ENCODE assay signal across 8 mouse cellular contexts in the genomic region with DNA sequence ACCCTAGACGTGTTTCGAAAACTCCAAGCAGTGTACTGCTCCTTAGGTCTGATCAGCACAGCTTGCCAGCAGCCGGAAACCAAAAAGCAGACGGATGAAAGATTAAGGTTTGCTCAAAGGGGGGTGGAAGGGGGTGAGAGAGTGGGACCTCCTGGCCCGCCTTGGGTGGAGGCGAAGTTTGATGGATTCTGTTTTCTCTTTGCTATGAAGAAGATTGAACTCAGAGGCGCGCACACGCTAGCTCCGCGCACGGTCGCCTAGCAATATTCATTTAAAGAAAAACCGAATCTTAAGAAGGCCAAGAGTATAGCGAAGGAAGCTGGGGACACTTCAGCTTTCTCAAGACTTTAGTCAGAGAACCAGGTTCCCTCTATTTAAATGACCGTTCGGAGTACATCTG. TPM values are rescaled to one million over a fixed set of nuclear protein-coding genes. Genes with fewer than 3 reads are reported as not detected.
DNase-seq lines count a peak whose midpoint lies in the region; ATAC-seq and TF ChIP-seq lines count a peak whose summit lies in the region.

TSS of gene Mrpl1 (plus strand) at position 35 of the 400 bp plus-strand sequence.

- peak within 1 kb of the TSS; percentile 78 for H3K27ac ChIP-seq in bone marrow macrophage, adult 2 months (ENCODE audit: insufficient read depth, low read depth, low read length)
- H3K27ac ChIP-seq in embryonic fibroblast, embryonic 13.5 days (ENCODE audit: insufficient read depth, low read length): peak within 1 kb of the TSS; percentile 65
- peak within 1 kb of the TSS; percentile 79 for H3K27ac ChIP-seq in heart, embryonic 11.5 days (ENCODE audit: low read depth, low read length)
- peak within 1 kb of the TSS; percentile 84 for H3K27ac ChIP-seq in liver, embryonic 12.5 days

- DNase-seq in ES-CJ7 (ENCODE audit: low read depth, low spot score): peak; percentile 30
- DNase-seq in kidney, postnatal 10 days: peak; percentile 48
- DNase-seq in thymus, postnatal 0 days (ENCODE audit: low spot score): peak; percentile 81

- H3K9me3 ChIP-seq in heart, embryonic 11.5 days (replicated peaks; ENCODE audit: control insufficient read depth, low read length): no peaks in the 10 kb centered on the region
- no peaks in the 10 kb centered on the region for H3K9me3 ChIP-seq in liver, embryonic 12.5 days (replicated peaks)

- H3K4me1 ChIP-seq in bone marrow macrophage, adult 2 months (ENCODE audit: control insufficient read depth, insufficient read depth, low read length): peaks cover 26% of the 10 kb centered on the region
- peaks cover 4% of the 10 kb centered on the region; the same call in 1 of the 2 replicates for H3K4me1 ChIP-seq in embryonic fibroblast, embryonic 13.5 days (ENCODE audit: control insufficient read depth, insufficient read depth, low read length)
- H3K4me1 ChIP-seq in heart, embryonic 11.5 days (ENCODE audit: control insufficient read depth, insufficient read depth, low read length): peaks cover 9% of the 10 kb centered on the region; the same call in 1 of the 2 replicates
- H3K4me1 ChIP-seq in liver, embryonic 12.5 days: peaks cover 23% of the 10 kb centered on the region

- peak; percentile 66 for ATAC-seq in heart, embryonic 11.5 days (replicated peaks; ENCODE audit: insufficient number of reproducible peaks, low FRiP score, low TSS enrichment)
- peak; percentile 73 for ATAC-seq in liver, embryonic 12.5 days

- H3K4me3 ChIP-seq in bone marrow macrophage, adult 2 months (ENCODE audit: insufficient read depth, low read length): peak within 1 kb of the TSS; percentile 66
- H3K4me3 ChIP-seq in embryonic fibroblast, embryonic 13.5 days (ENCODE audit: insufficient read depth, low read length): peak within 1 kb of the TSS; percentile 95
- peak within 1 kb of the TSS; percentile 67 for H3K4me3 ChIP-seq in heart, embryonic 11.5 days (ENCODE audit: low read depth, low read length)
- H3K4me3 ChIP-seq in liver, embryonic 12.5 days: peak within 1 kb of the TSS; percentile 86
- peak within 1 kb of the TSS; percentile 80 for H3K4me3 ChIP-seq in myocyte

- TF ChIP-seq CTCF in bone marrow macrophage, adult 2 months (IDR thresholded peaks at IDR 0.05; ENCODE audit: low read depth, low read length): no peak
- TF ChIP-seq CTCF in embryonic fibroblast, embryonic 13.5 days (IDR thresholded peaks at IDR 0.05; ENCODE audit: borderline replicate concordance, insufficient read depth, low read length): no peak

- 3% methylated on average over 17 of the region's 17 CpGs for WGBS in heart, embryonic 11.5 days (ENCODE audit: insufficient replicate concordance)
- WGBS in liver, embryonic 12.5 days (ENCODE audit: insufficient replicate concordance): 1% methylated on average over 17 of the region's 17 CpGs

- peak within 1 kb of the TSS; percentile 11 for H3ac ChIP-seq in myocyte (ENCODE audit: control insufficient read depth, insufficient read length)

- TF ChIP-seq POLR2A in bone marrow macrophage, adult 2 months (IDR thresholded peaks at IDR 0.05; ENCODE audit: borderline replicate concordance, low read depth, low read length): no peak
- peak; percentile 48; the same call in 1 of the 2 replicates for TF ChIP-seq POLR2A in embryonic fibroblast, embryonic 13.5 days (IDR thresholded peaks at IDR 0.05; ENCODE audit: low read depth, low read length)
- no peak for TF ChIP-seq POLR2A in myocyte (IDR thresholded peaks at IDR 0.05; ENCODE audit: insufficient read length, low read depth)

- no peaks in the 10 kb centered on the region for H3K27me3 ChIP-seq in heart, embryonic 11.5 days (ENCODE audit: control insufficient read depth, insufficient read depth, low read length)
- no peaks in the 10 kb centered on the region for H3K27me3 ChIP-seq in liver, embryonic 12.5 days (replicated peaks)
- H3K27me3 ChIP-seq in myocyte (ENCODE audit: control insufficient read depth, insufficient read depth, insufficient read length): no peaks in the 10 kb centered on the region

- peaks cover 26% of the 10 kb centered on the region for H3K79me2 ChIP-seq in myocyte (ENCODE audit: control insufficient read depth, insufficient read depth)

- H3K9ac ChIP-seq in heart, embryonic 11.5 days (ENCODE audit: low read depth, low read length): peak within 1 kb of the TSS; percentile 74
- peak within 1 kb of the TSS; percentile 82 for H3K9ac ChIP-seq in liver, embryonic 12.5 days

- H3K4me2 ChIP-seq in heart, embryonic 11.5 days: peak within 1 kb of the TSS; percentile 86
- H3K4me2 ChIP-seq in liver, embryonic 12.5 days: peak within 1 kb of the TSS; percentile 86
- H3K4me2 ChIP-seq in myocyte (ENCODE audit: low read depth): peak within 1 kb of the TSS; percentile 93

- H3K36me3 ChIP-seq in heart, embryonic 11.5 days (ENCODE audit: control insufficient read depth, insufficient read depth, low read length): peaks cover 3% of the 10 kb centered on the region; the same call in 1 of the 2 replicates
- peaks cover 9% of the 10 kb centered on the region for H3K36me3 ChIP-seq in liver, embryonic 12.5 days
- H3K36me3 ChIP-seq in myocyte (ENCODE audit: control insufficient read depth, insufficient read depth): no peaks in the 10 kb centered on the region

TF ChIP-seq in myocyte, 11 proteins besides CTCF, POLR2A, EP300 and RAD21:
- no peak for TF ChIP-seq USF1 (IDR thresholded peaks at IDR 0.05; ENCODE audit: low read depth)
- no peak for TF ChIP-seq E2F4 (IDR thresholded peaks at IDR 0.05; ENCODE audit: insufficient read depth)
- no peak for TF ChIP-seq MYOD1 (IDR thresholded peaks at IDR 0.05; ENCODE audit: control insufficient read depth in 1 of 3, insufficient read length in 2 of 3, low read depth in 2 of 3)
- TF ChIP-seq SRF (IDR thresholded peaks at IDR 0.05; ENCODE audit: control insufficient read depth, insufficient read length, low read depth): no peak
- TF ChIP-seq CEBPB (IDR thresholded peaks at IDR 0.05; ENCODE audit: insufficient read depth, poor library complexity, severe bottlenecking): no peak

RNA-seq across cellular contexts. Expression of gene Mrpl1, which starts in this region (rescaled TPM):
- polyA plus RNA-seq in bone marrow macrophage, adult 2 months (2012; ENCODE audit: insufficient read depth, insufficient read length, missing spikeins): 13.0 and 15.8 TPM in 2 replicates
- polyA plus RNA-seq in embryonic fibroblast, embryonic 13.5 days (2011; ENCODE audit: insufficient read length, low read depth, missing spikeins): 14.4 TPM in 2 replicates
- 22.4 and 24.3 TPM in 2 replicates for polyA plus RNA-seq in heart, embryonic 11.5 days (2014; fragmentation: Nextera tagmentation; extraction: Ambion mirVana)
- 22.3 and 23.6 TPM in 2 replicates for polyA plus RNA-seq in liver, embryonic 12.5 days (2016; fragmentation: Nextera tagmentation; extraction: Ambion mirVana)
- polyA plus RNA-seq in myocyte (2012; fragmentation: generic; extraction: Trizol): 7.5 TPM
- polyA plus RNA-seq in thymus, postnatal 0 days (2015; fragmentation: Nextera tagmentation; extraction: Ambion mirVana): 26.4 and 29.1 TPM in 2 replicates

Comparison
In these comparisons a context has a peak if more than half of its experiments do, and no peak if none do; other contexts are left out.
1. Peak in every context shown above with its lines: DNase-seq, ATAC-seq, H3K4me3 ChIP-seq and H3K27ac ChIP-seq.
2. DNase-seq: peak in every context shown above with its lines; median percentile 81 in thymus, postnatal 0 days; 48 in kidney, postnatal 10 days; 30 in ES-CJ7.